Mouse (Mus musculus): ENCODE measurements around the gene Nrde2. TPM values are rescaled to one million over a fixed set of nuclear protein-coding genes. Genes with fewer than 3 reads are reported as not detected.
A peak's percentile ranks its signal among the peaks of the same experiment; 100 is the strongest.

Nrde2 gene
- polyA plus RNA-seq, 1 experiment from 2014 or later: 15.7 TPM

- Histone ChIP-seq H3K9me3 (ENCODE audit: control insufficient read depth, low read length) (no peaks in the 10 kb centered on the region), H3K27ac (ENCODE audit: low read length) (peak overlapping the region; percentile 57), H3K36me3 (ENCODE audit: control insufficient read depth, insufficient read depth) (no peaks in the 10 kb centered on the region), H3K4me3 (replicated peaks; ENCODE audit: low read length) (no peak overlapping the region), H3K4me1 (replicated peaks; ENCODE audit: control insufficient read depth, insufficient read depth, low read length) (peaks cover 16% of the 10 kb centered on the region), H3K9ac (replicated peaks; ENCODE audit: low read depth, low read length) (no peak overlapping the region), H3K27me3 (replicated peaks; ENCODE audit: control insufficient read depth, insufficient read depth, low read length) (no peaks in the 10 kb centered on the region), H3K4me2 (ENCODE audit: low read length) (no peak overlapping the region)
- ATAC-seq: peak; percentile 91
- WGBS: 8% methylated on average over 3 of the region's 3 CpGs
These were observed 6.7 kb upstream of the Nrde2 start for GRCm38 (mm10) chr12:100166177-100166576.

GRCm38 (mm10) chr12:100164991-100165500, 5.6 kb upstream of the Nrde2 start:
- Histone ChIP-seq H3K9me3 (ENCODE audit: control insufficient read depth, low read length) (no peaks in the 10 kb centered on the region), H3K4me1 (replicated peaks; ENCODE audit: control insufficient read depth, insufficient read depth, low read length) (peaks cover 16% of the 10 kb centered on the region), H3K4me3 (replicated peaks; ENCODE audit: low read length) (no peak overlapping the region), H3K27me3 (replicated peaks; ENCODE audit: control insufficient read depth, insufficient read depth, low read length) (no peaks in the 10 kb centered on the region), H3K27ac (ENCODE audit: low read length) (no peak overlapping the region), H3K9ac (replicated peaks; ENCODE audit: low read depth, low read length) (no peak overlapping the region), H3K36me3 (ENCODE audit: control insufficient read depth, insufficient read depth) (no peaks in the 10 kb centered on the region), H3K4me2 (ENCODE audit: low read length) (no peak overlapping the region)
- no peak for ATAC-seq
- 80% methylated on average over 7 of the region's 7 CpGs for WGBS

GRCm38 (mm10) chr12:100152466-100152865, 7.0 kb downstream of the Nrde2 start:
- Histone ChIP-seq H3K27me3 (replicated peaks; ENCODE audit: control insufficient read depth, insufficient read depth, low read length) (no peaks in the 10 kb centered on the region), H3K36me3 (ENCODE audit: control insufficient read depth, insufficient read depth) (peaks cover 7% of the 10 kb centered on the region), H3K4me2 (ENCODE audit: low read length) (no peak overlapping the region), H3K4me1 (replicated peaks; ENCODE audit: control insufficient read depth, insufficient read depth, low read length) (no peaks in the 10 kb centered on the region), H3K4me3 (replicated peaks; ENCODE audit: low read length) (no peak overlapping the region), H3K27ac (ENCODE audit: low read length) (no peak overlapping the region), H3K9me3 (ENCODE audit: control insufficient read depth, low read length) (no peaks in the 10 kb centered on the region), H3K9ac (replicated peaks; ENCODE audit: low read depth, low read length) (no peak overlapping the region)
- ATAC-seq: no peak
- 93% methylated on average over 7 of the region's 7 CpGs for WGBS

GRCm38 (mm10) chr12:100144269-100144668, 15.2 kb downstream of the Nrde2 start:
- no peak for ATAC-seq
- no peak overlapping the region for H3K4me3 ChIP-seq (replicated peaks; ENCODE audit: low read length)
- no peak overlapping the region for H3K4me2 ChIP-seq (ENCODE audit: low read length)
- no peak overlapping the region for H3K9ac ChIP-seq (replicated peaks; ENCODE audit: low read depth, low read length)
- 83% methylated on average over 5 of the region's 5 CpGs for WGBS
- H3K27me3 ChIP-seq (replicated peaks; ENCODE audit: control insufficient read depth, insufficient read depth, low read length): no peaks in the 10 kb centered on the region
- H3K9me3 ChIP-seq (ENCODE audit: control insufficient read depth, low read length): no peaks in the 10 kb centered on the region
- no peak overlapping the region for H3K27ac ChIP-seq (ENCODE audit: low read length)
- peaks cover 32% of the 10 kb centered on the region for H3K36me3 ChIP-seq (ENCODE audit: control insufficient read depth, insufficient read depth)
- H3K4me1 ChIP-seq (replicated peaks; ENCODE audit: control insufficient read depth, insufficient read depth, low read length): no peaks in the 10 kb centered on the region

- ATAC-seq: no peak
- H3K9ac ChIP-seq (replicated peaks; ENCODE audit: low read depth, low read length): no peak overlapping the region
- H3K4me3 ChIP-seq (replicated peaks; ENCODE audit: low read length): no peak overlapping the region
- H3K4me1 ChIP-seq (replicated peaks; ENCODE audit: control insufficient read depth, insufficient read depth, low read length): no peaks in the 10 kb centered on the region
- H3K4me2 ChIP-seq (ENCODE audit: low read length): no peak overlapping the region
- 92% methylated on average over 9 of the region's 9 CpGs for WGBS
- no peaks in the 10 kb centered on the region for H3K9me3 ChIP-seq (ENCODE audit: control insufficient read depth, low read length)
- no peak overlapping the region for H3K27ac ChIP-seq (ENCODE audit: low read length)
- H3K36me3 ChIP-seq (ENCODE audit: control insufficient read depth, insufficient read depth): peaks cover 30% of the 10 kb centered on the region
- H3K27me3 ChIP-seq (replicated peaks; ENCODE audit: control insufficient read depth, insufficient read depth, low read length): no peaks in the 10 kb centered on the region
These were observed 15.7 kb downstream of the Nrde2 start for GRCm38 (mm10) chr12:100143737-100144136.

GRCm38 (mm10) chr12:100142848-100143523, 16.5 kb downstream of the Nrde2 start:
- no peaks in the 10 kb centered on the region for H3K4me1 ChIP-seq (replicated peaks; ENCODE audit: control insufficient read depth, insufficient read depth, low read length)
- H3K9ac ChIP-seq (replicated peaks; ENCODE audit: low read depth, low read length): no peak overlapping the region
- ATAC-seq: no peak
- H3K36me3 ChIP-seq (ENCODE audit: control insufficient read depth, insufficient read depth): peaks cover 35% of the 10 kb centered on the region
- H3K27ac ChIP-seq (ENCODE audit: low read length): no peak overlapping the region
- no peaks in the 10 kb centered on the region for H3K9me3 ChIP-seq (ENCODE audit: control insufficient read depth, low read length)
- no peak overlapping the region for H3K4me3 ChIP-seq (replicated peaks; ENCODE audit: low read length)
- H3K27me3 ChIP-seq (replicated peaks; ENCODE audit: control insufficient read depth, insufficient read depth, low read length): no peaks in the 10 kb centered on the region
- 95% methylated on average over 11 of the region's 11 CpGs for WGBS
- H3K4me2 ChIP-seq (ENCODE audit: low read length): no peak overlapping the region

GRCm38 (mm10) chr12:100135117-100135516, 24.3 kb downstream of the Nrde2 start:
- WGBS: 79% methylated on average over 3 of the region's 3 CpGs
- Histone ChIP-seq H3K4me3 (replicated peaks; ENCODE audit: low read length) (no peak overlapping the region), H3K4me1 (replicated peaks; ENCODE audit: control insufficient read depth, insufficient read depth, low read length) (no peaks in the 10 kb centered on the region), H3K27me3 (replicated peaks; ENCODE audit: control insufficient read depth, insufficient read depth, low read length) (no peaks in the 10 kb centered on the region), H3K9me3 (ENCODE audit: control insufficient read depth, low read length) (no peaks in the 10 kb centered on the region), H3K36me3 (ENCODE audit: control insufficient read depth, insufficient read depth) (peaks cover 34% of the 10 kb centered on the region), H3K4me2 (ENCODE audit: low read length) (no peak overlapping the region), H3K9ac (replicated peaks; ENCODE audit: low read depth, low read length) (no peak overlapping the region), H3K27ac (ENCODE audit: low read length) (no peak overlapping the region)
- ATAC-seq: no peak

GRCm38 (mm10) chr12:100134395-100134936, 25.0 kb downstream of the Nrde2 start:
- no peak for ATAC-seq
- Histone ChIP-seq H3K36me3 (ENCODE audit: control insufficient read depth, insufficient read depth) (peaks cover 36% of the 10 kb centered on the region), H3K9ac (replicated peaks; ENCODE audit: low read depth, low read length) (no peak overlapping the region), H3K4me2 (ENCODE audit: low read length) (no peak overlapping the region), H3K27me3 (replicated peaks; ENCODE audit: control insufficient read depth, insufficient read depth, low read length) (no peaks in the 10 kb centered on the region), H3K27ac (ENCODE audit: low read length) (no peak overlapping the region), H3K9me3 (ENCODE audit: control insufficient read depth, low read length) (no peaks in the 10 kb centered on the region), H3K4me1 (replicated peaks; ENCODE audit: control insufficient read depth, insufficient read depth, low read length) (no peaks in the 10 kb centered on the region), H3K4me3 (replicated peaks; ENCODE audit: low read length) (no peak overlapping the region)
- WGBS: 77% methylated on average over 11 of the region's 11 CpGs

- Histone ChIP-seq H3K36me3 (ENCODE audit: control insufficient read depth, insufficient read depth) (peaks cover 24% of the 10 kb centered on the region), H3K4me2 (ENCODE audit: low read length) (no peak overlapping the region), H3K9ac (replicated peaks; ENCODE audit: low read depth, low read length) (no peak overlapping the region), H3K9me3 (ENCODE audit: control insufficient read depth, low read length) (no peaks in the 10 kb centered on the region), H3K27ac (ENCODE audit: low read length) (no peak overlapping the region), H3K4me1 (replicated peaks; ENCODE audit: control insufficient read depth, insufficient read depth, low read length) (no peaks in the 10 kb centered on the region), H3K27me3 (replicated peaks; ENCODE audit: control insufficient read depth, insufficient read depth, low read length) (no peaks in the 10 kb centered on the region), H3K4me3 (replicated peaks; ENCODE audit: low read length) (no peak overlapping the region)
- peak; percentile 53; the same call in 1 of the 2 replicates for ATAC-seq
- 43% methylated on average over 8 of the region's 8 CpGs for WGBS
These were observed 27.8 kb downstream of the Nrde2 start for GRCm38 (mm10) chr12:100131655-100132054.

All from forebrain, embryonic 16.5 days (tissue).